Mouse (Mus musculus) embryonic facial prominence, embryonic 11.5 days (tissue): ENCODE results near the gene Gp9. TPM values are rescaled to one million over a fixed set of nuclear protein-coding genes. Genes with fewer than 3 reads are reported as not detected.

ENCODE experiments used
- ATAC-seq: fragments of 200-750 bp; cut with Nextera tagmentation; replicated peaks from 2 replicates; pipeline ENCODE4 v1.8.0; 2017; ENCODE audit warnings: low read depth; ENCODE audit not compliant: insufficient number of reproducible peaks, low FRiP score, low TSS enrichment
- DNase-seq: peaks from one replicate; pipeline ENCODE4 v3.0.0-alpha.2; 2015; ENCODE audit warnings: low spot score
- H3K27ac ChIP-seq: fragments of 300-500 bp; sonication (generic); replicated peaks from 2 replicates; pipeline ENCODE4 v1.5.1; 2014; ENCODE audit warnings: mild to moderate bottlenecking, low read depth, low read length, control low read depth
- H3K27me3 ChIP-seq: fragments of 300-500 bp; sonication (generic); 2 replicates; pipeline ENCODE4 v1.6.1; 2014; ENCODE audit warnings: mild to moderate bottlenecking, low read length, moderate library complexity, mixed read lengths; ENCODE audit not compliant: control insufficient read depth, insufficient read depth
- H3K36me3 ChIP-seq: fragments of 300-500 bp; sonication (generic); replicated peaks from 2 replicates; pipeline ENCODE4 v1.6.1; 2014; ENCODE audit warnings: low read depth, mild to moderate bottlenecking, low read length, moderate library complexity, mixed read lengths; ENCODE audit not compliant: control insufficient read depth, insufficient read depth
- H3K4me1 ChIP-seq: fragments of 300-500 bp; sonication (generic); 2 replicates; pipeline ENCODE4 v1.6.1; 2014; ENCODE audit warnings: low read length, mixed read lengths; ENCODE audit not compliant: control insufficient read depth, insufficient read depth
- H3K4me2 ChIP-seq: fragments of 300-500 bp; sonication (generic); 2 replicates; pipeline ENCODE4 v1.6.1; 2014; ENCODE audit warnings: low read depth, mild to moderate bottlenecking, control low read depth, low read length, moderate library complexity
- H3K4me3 ChIP-seq: fragments of 300-500 bp; sonication (generic); 2 replicates; pipeline ENCODE4 v1.5.1; 2014; ENCODE audit warnings: low read depth, low read length, control low read depth
- H3K9ac ChIP-seq: fragments of 300-500 bp; sonication (generic); replicated peaks from 2 replicates; pipeline ENCODE4 v1.6.1; 2014; ENCODE audit warnings: mild to moderate bottlenecking, control low read depth, low read length
- H3K9me3 ChIP-seq: fragments of 300-500 bp; sonication (generic); replicated peaks from 2 replicates; pipeline ENCODE4 v1.6.1; 2016; ENCODE audit warnings: mild to moderate bottlenecking, low read length, inconsistent platforms, mixed read lengths; ENCODE audit not compliant: control insufficient read depth
- WGBS: fragments of 180-500 bp; shearing (Covaris S2); extraction: QIAGEN DNeasy Blood & Tissue Kit; methylation state at CpG from one replicate; pipeline ENCODE4 v1.1.7; 2014; 5-methylcytosine and 5-hydroxymethylcytosine counted together
- polyA plus RNA-seq: library from polyadenylated mRNA; unstranded; fragments of >200 nt; fragmentation: Nextera tagmentation; extraction: Ambion mirVana; gene quantifications from 2 replicates; pipeline ENCODE4 v1.2.1, GENCODE M21; 2014

Gene Gp9
- polyA plus RNA-seq, 1 experiment from 2014 or later, result 1.9 TPM

DNA sequence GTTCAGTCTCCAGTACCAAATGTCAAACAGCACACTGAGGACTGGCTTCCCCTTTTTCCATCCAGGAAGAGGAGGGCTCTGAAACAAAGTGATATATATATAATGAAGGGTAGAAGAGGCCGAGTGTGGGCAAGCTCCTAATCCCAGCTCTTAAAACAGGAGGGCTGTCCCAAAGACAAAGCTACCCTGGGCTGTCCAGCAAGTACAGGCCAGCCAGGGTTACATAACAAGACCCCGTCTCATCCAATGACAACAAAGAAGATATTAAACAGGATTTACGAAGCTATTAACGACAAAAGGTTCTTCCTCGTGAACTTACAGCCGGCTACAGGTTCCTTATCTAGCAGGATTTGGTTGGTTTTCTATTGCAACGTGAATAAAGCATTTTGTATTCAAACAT lies 27.0 kb downstream of the Gp9 start:
- Histone ChIP-seq H3K27me3 (no peaks in the 10 kb centered on the region), H3K9ac (no peak overlapping the region), H3K4me1 (no peaks in the 10 kb centered on the region), H3K4me3 (no peak overlapping the region), H3K9me3 (no peaks in the 10 kb centered on the region), H3K27ac (no peak overlapping the region), H3K36me3 (no peaks in the 10 kb centered on the region), H3K4me2 (no peak overlapping the region)
- ATAC-seq (no peak), DNase-seq (no peak)
- WGBS, result 89% methylated on average over 7 of the region's 7 CpGs

DNA sequence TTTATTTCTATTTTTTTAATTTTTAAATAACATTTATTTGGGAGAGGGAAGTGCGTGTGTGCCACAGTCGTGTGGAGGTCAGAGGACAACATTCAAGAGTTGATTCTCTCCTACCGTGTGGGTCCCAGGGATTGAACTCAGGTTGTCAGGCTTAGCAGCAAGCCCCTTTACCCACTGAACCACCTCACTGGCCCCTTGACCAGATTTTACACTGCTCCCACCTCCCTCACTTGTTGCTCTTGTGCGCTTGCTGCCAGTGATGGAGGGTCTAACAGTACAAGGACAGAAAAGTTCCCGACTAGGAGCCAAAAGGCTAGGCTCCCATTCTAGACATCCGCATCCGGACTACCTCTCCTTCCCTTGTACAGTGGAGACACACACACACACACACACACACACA lies 27.6 kb downstream of the Gp9 start:
- Histone ChIP-seq H3K36me3 (no peaks in the 10 kb centered on the region), H3K9me3 (no peaks in the 10 kb centered on the region), H3K4me2 (no peak overlapping the region), H3K4me1 (no peaks in the 10 kb centered on the region), H3K9ac (no peak overlapping the region), H3K27ac (no peak overlapping the region), H3K4me3 (no peak overlapping the region), H3K27me3 (no peaks in the 10 kb centered on the region)
- ATAC-seq (no peak), DNase-seq (no peak)
- 88% methylated on average over 7 of the region's 7 CpGs for WGBS

DNA sequence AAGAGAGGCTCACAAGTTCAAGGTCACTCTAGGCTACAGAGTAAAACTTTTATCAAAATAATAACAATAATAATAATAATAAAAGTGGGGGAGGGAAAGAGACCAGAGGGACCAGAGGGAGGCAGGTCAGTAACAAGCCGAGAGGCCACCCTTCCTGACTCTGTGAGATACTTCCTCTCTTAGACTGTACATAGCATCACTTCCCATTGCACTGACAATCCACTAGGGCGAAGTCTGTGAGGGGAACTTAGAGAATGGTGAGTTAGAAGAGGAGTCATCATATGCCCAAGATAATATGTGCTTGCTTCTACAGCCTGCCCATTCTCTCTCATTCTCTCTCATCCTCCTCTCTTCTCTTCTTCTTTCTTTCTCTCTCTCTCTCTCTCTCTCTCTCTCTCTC lies 28.2 kb downstream of the Gp9 start:
- no peak overlapping the region for H3K27ac ChIP-seq
- H3K4me3 ChIP-seq, result no peak overlapping the region
- no peaks in the 10 kb centered on the region for H3K4me1 ChIP-seq
- H3K4me2 ChIP-seq, result no peak overlapping the region
- ATAC-seq, result no peak
- no peaks in the 10 kb centered on the region for H3K36me3 ChIP-seq
- H3K27me3 ChIP-seq, result no peaks in the 10 kb centered on the region
- 91% methylated on average over 2 of the region's 2 CpGs for WGBS
- no peaks in the 10 kb centered on the region for H3K9me3 ChIP-seq
- H3K9ac ChIP-seq, result no peak overlapping the region
- DNase-seq, result no peak

DNA sequence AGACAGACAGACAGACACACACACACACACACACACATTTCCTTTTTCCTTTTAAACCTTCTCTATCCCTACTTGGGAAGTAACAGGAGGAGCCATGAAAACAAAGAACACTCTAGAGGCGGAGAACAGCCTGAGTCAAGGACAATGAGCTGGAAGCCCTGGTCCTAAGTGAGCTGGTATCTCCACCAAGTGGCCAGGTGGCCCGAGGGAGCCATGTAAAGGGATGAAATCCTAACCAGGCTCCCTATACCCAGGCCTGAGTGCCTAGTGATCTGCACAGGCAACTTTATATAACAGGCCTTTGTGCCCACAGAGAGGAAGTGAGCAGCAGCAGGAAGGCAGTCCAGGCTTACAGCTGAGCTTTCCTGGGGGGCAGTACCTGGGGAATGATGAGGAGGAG lies 29.0 kb downstream of the Gp9 start:
- Histone ChIP-seq H3K4me1 (no peaks in the 10 kb centered on the region), H3K27ac (no peak overlapping the region), H3K36me3 (no peaks in the 10 kb centered on the region), H3K9me3 (no peaks in the 10 kb centered on the region), H3K4me3 (no peak overlapping the region), H3K9ac (no peak overlapping the region), H3K4me2 (no peak overlapping the region), H3K27me3 (no peaks in the 10 kb centered on the region)
- WGBS, result 73% methylated on average over 2 of the region's 2 CpGs
- ATAC-seq (no peak), DNase-seq (no peak)

DNA sequence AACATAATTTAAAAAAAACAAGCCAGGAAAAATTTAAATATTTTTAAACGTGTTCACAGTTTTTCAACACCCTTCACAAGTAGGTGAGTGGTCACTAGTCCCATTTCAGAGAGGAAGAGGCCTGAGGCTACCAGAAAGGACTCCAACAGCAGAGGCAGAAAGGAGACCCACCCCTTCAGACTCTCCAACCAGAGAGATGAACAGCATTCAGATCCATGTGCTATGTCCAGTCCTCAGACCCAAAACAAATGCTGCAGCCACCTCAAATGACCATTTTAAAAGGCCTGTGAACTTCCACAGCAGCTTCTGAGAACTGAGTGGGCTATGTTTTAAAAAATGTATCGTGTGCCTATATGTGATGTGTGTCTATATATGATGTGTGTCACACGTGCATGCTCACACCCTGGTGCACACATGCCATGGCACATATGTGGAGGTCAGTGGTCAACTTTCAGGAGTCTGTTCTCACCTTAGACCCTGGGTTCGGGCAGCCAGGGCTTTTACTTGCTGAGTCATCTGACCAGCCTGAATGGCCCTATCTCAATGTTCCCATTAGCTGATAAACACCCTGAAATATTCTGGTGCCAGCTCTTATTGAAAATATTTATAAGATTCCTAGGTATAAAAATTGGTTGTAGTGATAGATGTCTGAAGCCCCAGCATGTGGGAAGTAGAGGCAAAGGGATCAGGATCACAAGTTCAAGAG lies 30.0 kb downstream of the Gp9 start:
- no peak overlapping the region for H3K27ac ChIP-seq
- WGBS, result 81% methylated on average over 4 of the region's 4 CpGs
- H3K9me3 ChIP-seq, result no peaks in the 10 kb centered on the region
- no peak overlapping the region for H3K4me2 ChIP-seq
- no peak overlapping the region for H3K9ac ChIP-seq
- no peaks in the 10 kb centered on the region for H3K27me3 ChIP-seq
- ATAC-seq, result no peak
- DNase-seq, result no peak
- no peaks in the 10 kb centered on the region for H3K4me1 ChIP-seq
- no peaks in the 10 kb centered on the region for H3K36me3 ChIP-seq
- H3K4me3 ChIP-seq, result no peak overlapping the region

DNA sequence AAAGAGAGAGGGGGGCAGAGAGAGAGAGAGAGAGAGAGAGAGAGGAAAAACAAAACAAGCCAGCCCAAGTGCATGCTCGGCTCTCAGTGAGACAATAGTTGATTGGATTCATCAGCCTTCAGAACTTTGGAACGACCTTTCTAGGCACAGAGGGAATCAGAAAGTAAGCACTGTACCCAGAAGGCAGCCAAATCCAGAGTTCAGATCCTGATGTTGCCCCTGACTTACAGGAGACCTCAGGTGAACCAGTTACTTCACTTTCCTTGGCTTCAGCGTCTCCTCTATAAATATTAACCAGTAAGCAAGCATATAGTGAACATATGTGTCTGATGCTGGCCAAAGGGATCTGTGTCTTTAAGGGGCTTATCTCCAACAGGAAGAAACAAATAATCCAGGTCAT lies 30.6 kb downstream of the Gp9 start:
- H3K9ac ChIP-seq, result no peak overlapping the region
- no peaks in the 10 kb centered on the region for H3K27me3 ChIP-seq
- no peak for ATAC-seq
- H3K9me3 ChIP-seq, result no peaks in the 10 kb centered on the region
- H3K27ac ChIP-seq, result no peak overlapping the region
- no peaks in the 10 kb centered on the region for H3K36me3 ChIP-seq
- no peak for DNase-seq
- H3K4me2 ChIP-seq, result no peak overlapping the region
- 67% methylated on average over 3 of the region's 3 CpGs for WGBS
- no peak overlapping the region for H3K4me3 ChIP-seq
- no peaks in the 10 kb centered on the region for H3K4me1 ChIP-seq

DNA sequence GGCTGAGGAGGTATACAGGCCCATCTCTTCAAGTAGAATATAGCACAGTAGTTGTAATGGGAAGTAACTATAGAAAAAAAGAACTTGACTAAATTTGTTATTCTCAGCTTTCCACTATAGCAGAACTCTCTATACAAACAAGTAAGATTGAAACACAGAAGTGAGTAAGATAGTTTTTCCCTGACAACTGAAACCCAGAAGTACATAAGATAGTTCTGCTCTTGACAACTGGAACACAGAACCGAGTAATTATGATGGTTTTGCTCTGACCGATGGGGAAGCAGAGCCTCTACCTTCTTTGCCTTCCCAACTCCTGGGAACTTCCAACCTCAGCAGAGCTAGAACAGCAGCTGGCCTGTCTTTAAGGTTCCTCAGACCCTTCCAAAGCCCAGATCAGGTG lies 31.3 kb downstream of the Gp9 start:
- DNase-seq, result no peak
- no peak overlapping the region for H3K9ac ChIP-seq

DNA sequence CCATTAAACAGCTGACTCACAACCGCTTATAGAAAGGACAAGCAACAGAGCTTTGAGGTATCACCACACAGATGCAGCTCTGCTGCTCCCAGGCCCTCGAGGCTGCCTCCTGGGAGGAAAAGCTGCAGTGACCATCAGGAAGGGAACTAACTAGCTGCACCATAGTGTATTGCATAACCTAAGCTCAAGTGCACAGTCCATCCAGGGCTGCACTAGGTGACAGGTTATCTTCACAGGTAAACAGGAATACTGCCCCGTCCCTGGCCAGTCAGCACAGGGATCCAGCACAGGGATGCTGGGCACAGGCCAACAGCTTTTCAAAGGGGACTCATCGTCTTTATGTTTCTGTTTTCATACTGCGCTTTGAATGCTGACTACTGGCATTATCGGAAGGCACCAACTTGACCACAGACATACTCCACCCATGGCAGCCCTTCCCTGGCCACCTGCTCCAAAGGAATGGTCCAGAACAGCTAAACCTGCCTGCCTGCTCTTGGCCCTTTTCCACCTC lies 31.8 kb downstream of the Gp9 start:
- DNase-seq (no peak), ATAC-seq (no peak)
- WGBS, result 94% methylated on average over 6 of the region's 6 CpGs
- H3K27me3 ChIP-seq, result no peaks in the 10 kb centered on the region
- no peaks in the 10 kb centered on the region for H3K36me3 ChIP-seq
- no peak overlapping the region for H3K27ac ChIP-seq
- no peaks in the 10 kb centered on the region for H3K4me1 ChIP-seq
- no peak overlapping the region for H3K9ac ChIP-seq
- H3K4me2 ChIP-seq, result no peak overlapping the region
- no peak overlapping the region for H3K4me3 ChIP-seq
- H3K9me3 ChIP-seq, result no peaks in the 10 kb centered on the region

More for the DNA sequence above, 31.3 kb downstream of the Gp9 start:
- no peaks in the 10 kb centered on the region for H3K4me1 ChIP-seq
- no peaks in the 10 kb centered on the region for H3K27me3 ChIP-seq
- no peak overlapping the region for H3K4me2 ChIP-seq
- no peak overlapping the region for H3K4me3 ChIP-seq
- WGBS, result 84% methylated on average over 2 of the region's 2 CpGs
- no peak for ATAC-seq
- no peaks in the 10 kb centered on the region for H3K9me3 ChIP-seq
- no peaks in the 10 kb centered on the region for H3K36me3 ChIP-seq
- H3K27ac ChIP-seq, result no peak overlapping the region
